Mouse (Mus musculus): Measurements from ENCODE around the gene Dab1. TPM values are rescaled to one million over a fixed set of nuclear protein-coding genes. Genes with fewer than 3 reads are reported as not detected.

Gene Dab1
- polyA plus RNA-seq, 1 experiment = 35.8 TPM

GRCm38 (mm10) chr4:104420983-104421680 is 802.0 kb downstream of the Dab1 start:
- H3K27ac ChIP-seq (ENCODE audit: insufficient read depth, low read length) = no peak overlapping the region
- H3K4me1 ChIP-seq (ENCODE audit: control insufficient read depth, insufficient read depth, low read length) = peaks cover 15% of the 10 kb centered on the region
- H3K27me3 ChIP-seq (ENCODE audit: control insufficient read depth, insufficient read depth, low read length) = no peaks in the 10 kb centered on the region
- TF ChIP-seq POLR2A (IDR thresholded peaks at IDR 0.05; ENCODE audit: borderline replicate concordance, insufficient read depth, low read length) = no peak
- TF ChIP-seq CTCF (IDR thresholded peaks at IDR 0.05; ENCODE audit: borderline replicate concordance, insufficient read depth, low read depth, low read length) = no peak
- 92% methylated on average over 12 of the region's 12 CpGs for WGBS
- no peak overlapping the region for H3K4me3 ChIP-seq (replicated peaks; ENCODE audit: insufficient read depth, low read depth, low read length)
- DNase-seq = no peak

GRCm38 (mm10) chr4:104429127-104429526 is 810.0 kb downstream of the Dab1 start:
- Histone ChIP-seq H3K27ac (ENCODE audit: insufficient read depth, low read length) (no peak overlapping the region), H3K4me1 (ENCODE audit: control insufficient read depth, insufficient read depth, low read length) (peaks cover 18% of the 10 kb centered on the region), H3K27me3 (ENCODE audit: control insufficient read depth, insufficient read depth, low read length) (no peaks in the 10 kb centered on the region), H3K4me3 (replicated peaks; ENCODE audit: insufficient read depth, low read depth, low read length) (no peak overlapping the region)
- TF ChIP-seq POLR2A (IDR thresholded peaks at IDR 0.05; ENCODE audit: borderline replicate concordance, insufficient read depth, low read length) (no peak), CTCF (IDR thresholded peaks at IDR 0.05; ENCODE audit: borderline replicate concordance, insufficient read depth, low read depth, low read length) (no peak)
- 96% methylated on average over 7 of the region's 7 CpGs for WGBS
- DNase-seq = no peak

GRCm38 (mm10) chr4:104431231-104431855 is 812.2 kb downstream of the Dab1 start:
- H3K27me3 ChIP-seq (ENCODE audit: control insufficient read depth, insufficient read depth, low read length) = no peaks in the 10 kb centered on the region
- 29% methylated on average over 7 of the region's 7 CpGs for WGBS
- H3K27ac ChIP-seq (ENCODE audit: insufficient read depth, low read length) = peak overlapping the region; percentile 71
- no peak overlapping the region for H3K4me3 ChIP-seq (replicated peaks; ENCODE audit: insufficient read depth, low read depth, low read length)
- peaks cover 18% of the 10 kb centered on the region for H3K4me1 ChIP-seq (ENCODE audit: control insufficient read depth, insufficient read depth, low read length)
- no peak for DNase-seq
- TF ChIP-seq POLR2A (IDR thresholded peaks at IDR 0.05; ENCODE audit: borderline replicate concordance, insufficient read depth, low read length) = no peak
- TF ChIP-seq CTCF (IDR thresholded peaks at IDR 0.05; ENCODE audit: borderline replicate concordance, insufficient read depth, low read depth, low read length) = no peak

- no peak overlapping the region; the same call in 1 of the 2 replicates for H3K27ac ChIP-seq (ENCODE audit: insufficient read depth, low read length)
- no peaks in the 10 kb centered on the region for H3K27me3 ChIP-seq (ENCODE audit: control insufficient read depth, insufficient read depth, low read length)
- no peak overlapping the region for H3K4me3 ChIP-seq (replicated peaks; ENCODE audit: insufficient read depth, low read depth, low read length)
- 55% methylated on average over 11 of the region's 11 CpGs for WGBS
- no peak for TF ChIP-seq POLR2A (IDR thresholded peaks at IDR 0.05; ENCODE audit: borderline replicate concordance, insufficient read depth, low read length)
- TF ChIP-seq CTCF (IDR thresholded peaks at IDR 0.05; ENCODE audit: borderline replicate concordance, insufficient read depth, low read depth, low read length) = no peak
- DNase-seq = peak; percentile 41 to 53
- H3K4me1 ChIP-seq (ENCODE audit: control insufficient read depth, insufficient read depth, low read length) = peaks cover 18% of the 10 kb centered on the region
Observed at GRCm38 (mm10) chr4:104432150-104432549, 813.0 kb downstream of the Dab1 start.

- no peaks in the 10 kb centered on the region for H3K27me3 ChIP-seq (ENCODE audit: control insufficient read depth, insufficient read depth, low read length)
- no peak overlapping the region for H3K27ac ChIP-seq (ENCODE audit: insufficient read depth, low read length)
- 65% methylated on average over 5 of the region's 5 CpGs for WGBS
- H3K4me3 ChIP-seq (replicated peaks; ENCODE audit: insufficient read depth, low read depth, low read length) = no peak overlapping the region
- no peak for TF ChIP-seq POLR2A (IDR thresholded peaks at IDR 0.05; ENCODE audit: borderline replicate concordance, insufficient read depth, low read length)
- no peak for TF ChIP-seq CTCF (IDR thresholded peaks at IDR 0.05; ENCODE audit: borderline replicate concordance, insufficient read depth, low read depth, low read length)
- H3K4me1 ChIP-seq (ENCODE audit: control insufficient read depth, insufficient read depth, low read length) = peaks cover 30% of the 10 kb centered on the region
- no peak for DNase-seq
Observed at GRCm38 (mm10) chr4:104435736-104436135, 816.6 kb downstream of the Dab1 start.

- H3K27ac ChIP-seq (ENCODE audit: insufficient read depth, low read length) = no peak overlapping the region
- peaks cover 24% of the 10 kb centered on the region for H3K4me1 ChIP-seq (ENCODE audit: control insufficient read depth, insufficient read depth, low read length)
- no peak overlapping the region for H3K4me3 ChIP-seq (replicated peaks; ENCODE audit: insufficient read depth, low read depth, low read length)
- no peak for DNase-seq
- 96% methylated on average over 4 of the region's 4 CpGs for WGBS
- no peaks in the 10 kb centered on the region for H3K27me3 ChIP-seq (ENCODE audit: control insufficient read depth, insufficient read depth, low read length)
- TF ChIP-seq CTCF (IDR thresholded peaks at IDR 0.05; ENCODE audit: borderline replicate concordance, insufficient read depth, low read depth, low read length) (no peak), POLR2A (IDR thresholded peaks at IDR 0.05; ENCODE audit: borderline replicate concordance, insufficient read depth, low read length) (no peak)
Observed at GRCm38 (mm10) chr4:104436411-104436810, 817.3 kb downstream of the Dab1 start.

GRCm38 (mm10) chr4:104438730-104439129 is 819.6 kb downstream of the Dab1 start:
- H3K27me3 ChIP-seq (ENCODE audit: control insufficient read depth, insufficient read depth, low read length) = no peaks in the 10 kb centered on the region
- WGBS = 86% methylated on average over 4 of the region's 4 CpGs
- H3K4me1 ChIP-seq (ENCODE audit: control insufficient read depth, insufficient read depth, low read length) = peaks cover 23% of the 10 kb centered on the region
- TF ChIP-seq CTCF (IDR thresholded peaks at IDR 0.05; ENCODE audit: borderline replicate concordance, insufficient read depth, low read depth, low read length) (no peak), POLR2A (IDR thresholded peaks at IDR 0.05; ENCODE audit: borderline replicate concordance, insufficient read depth, low read length) (no peak)
- no peak for DNase-seq
- no peak overlapping the region for H3K27ac ChIP-seq (ENCODE audit: insufficient read depth, low read length)
- H3K4me3 ChIP-seq (replicated peaks; ENCODE audit: insufficient read depth, low read depth, low read length) = no peak overlapping the region

- TF ChIP-seq POLR2A (IDR thresholded peaks at IDR 0.05; ENCODE audit: borderline replicate concordance, insufficient read depth, low read length) = no peak
- no peak for TF ChIP-seq CTCF (IDR thresholded peaks at IDR 0.05; ENCODE audit: borderline replicate concordance, insufficient read depth, low read depth, low read length)
- peaks cover 32% of the 10 kb centered on the region for H3K4me1 ChIP-seq (ENCODE audit: control insufficient read depth, insufficient read depth, low read length)
- H3K4me3 ChIP-seq (replicated peaks; ENCODE audit: insufficient read depth, low read depth, low read length) = no peak overlapping the region
- WGBS = 21% methylated on average over 3 of the region's 3 CpGs
- peak; percentile 61 to 66 for DNase-seq
- H3K27ac ChIP-seq (ENCODE audit: insufficient read depth, low read length) = peak overlapping the region; percentile 58
- no peaks in the 10 kb centered on the region for H3K27me3 ChIP-seq (ENCODE audit: control insufficient read depth, insufficient read depth, low read length)
Observed at GRCm38 (mm10) chr4:104439641-104440040, 820.5 kb downstream of the Dab1 start.
